Mouse (Mus musculus) thymus, postnatal 14 days (tissue): ENCODE data around the gene St3gal5.
A peak's percentile ranks its signal among the peaks of the same experiment; 100 is the strongest.
"Not testable (repeated sequence)": the region's sequence is repeated elsewhere in the genome, so short reads cannot be mapped to it uniquely, and the experiment has no call there.

ENCODE experiments used
- DNase-seq: peaks from one replicate; pipeline ENCODE4 v3.0.0; 2021

St3gal5 gene

GRCm38 (mm10) chr6:72097181-72097995 lies at the start of gene St3gal5:
St3gal5 (plus strand) TSS chr6:72097592.
- peak; percentile 94 for DNase-seq

- DNase-seq, result no peak
Measured at GRCm38 (mm10) chr6:72048643-72049042, 48.7 kb upstream of the St3gal5 start.

- DNase-seq, result no peak
Measured at GRCm38 (mm10) chr6:72049941-72050340, 47.5 kb upstream of the St3gal5 start.

GRCm38 (mm10) chr6:72050827-72051226 lies 46.6 kb upstream of the St3gal5 start:
- no peak for DNase-seq

- no peak for DNase-seq
Measured at GRCm38 (mm10) chr6:72051247-72051646, 46.1 kb upstream of the St3gal5 start.

GRCm38 (mm10) chr6:72051757-72052156 lies 45.6 kb upstream of the St3gal5 start:
- DNase-seq, result no peak

- DNase-seq, result no peak
Measured at GRCm38 (mm10) chr6:72056548-72056947, 40.8 kb upstream of the St3gal5 start.

GRCm38 (mm10) chr6:72058398-72058889 lies 38.9 kb upstream of the St3gal5 start:
- no peak for DNase-seq

GRCm38 (mm10) chr6:72060677-72061076 lies 36.7 kb upstream of the St3gal5 start:
- DNase-seq, result not testable (repeated sequence)

- no peak for DNase-seq
Measured at GRCm38 (mm10) chr6:72063718-72064117, 33.7 kb upstream of the St3gal5 start.

GRCm38 (mm10) chr6:72065988-72066387 lies 31.4 kb upstream of the St3gal5 start:
- no peak for DNase-seq

GRCm38 (mm10) chr6:72068436-72068835 lies 29.0 kb upstream of the St3gal5 start:
- DNase-seq, result no peak

- DNase-seq, result no peak
Measured at GRCm38 (mm10) chr6:72071281-72071870, 26.0 kb upstream of the St3gal5 start.

- DNase-seq, result no peak
Measured at GRCm38 (mm10) chr6:72073781-72074180, 23.6 kb upstream of the St3gal5 start.

- no peak for DNase-seq
Measured at GRCm38 (mm10) chr6:72076512-72076911, 20.9 kb upstream of the St3gal5 start.

GRCm38 (mm10) chr6:72078178-72078577 lies 19.2 kb upstream of the St3gal5 start:
- DNase-seq, result no peak

GRCm38 (mm10) chr6:72081318-72082024 lies 15.9 kb upstream of the St3gal5 start:
- DNase-seq, result no peak

- DNase-seq, result no peak
Measured at GRCm38 (mm10) chr6:72087402-72087801, 10.0 kb upstream of the St3gal5 start.

- DNase-seq, result no peak
Measured at GRCm38 (mm10) chr6:72089865-72090264, 7.5 kb upstream of the St3gal5 start.

- DNase-seq, result no peak
Measured at GRCm38 (mm10) chr6:72091007-72091406, 6.4 kb upstream of the St3gal5 start.

GRCm38 (mm10) chr6:72093121-72093520 lies 4.3 kb upstream of the St3gal5 start:
- DNase-seq, result no peak

GRCm38 (mm10) chr6:72096217-72096616 lies 1.2 kb upstream of the St3gal5 start:
- DNase-seq, result no peak

GRCm38 (mm10) chr6:72096669-72097068 lies 723 bp upstream of the St3gal5 start:
- DNase-seq, result no peak
